Mouse (Mus musculus) midbrain, embryonic 12.5 days (tissue): ENCODE measurements at regions not wholly inside any gene's neighbourhood (a gene's known extent, or its start where the extent isn't known, plus 50 kb on each side); places are given as distances from the start of the nearest gene placed in this dataset.

Experiments
- ATAC-seq: fragments of 200-750 bp; cut with Nextera tagmentation; 2 replicates; pipeline ENCODE4 v1.8.0; 2017; ENCODE audit warnings: low read depth, moderate TSS enrichment, moderate library complexity; ENCODE audit not compliant: low FRiP score
- H3K27ac ChIP-seq: fragments of 300-500 bp; sonication (generic); replicated peaks from 2 replicates; pipeline ENCODE4 v1.5.1; 2016; ENCODE audit warnings: mild to moderate bottlenecking
- H3K27me3 ChIP-seq: fragments of 300-500 bp; sonication (generic); 2 replicates; pipeline ENCODE4 v1.6.1; 2016; ENCODE audit warnings: mild to moderate bottlenecking
- H3K36me3 ChIP-seq: fragments of 300-500 bp; sonication (generic); 2 replicates; pipeline ENCODE4 v1.6.1; 2016
- H3K4me1 ChIP-seq: fragments of 300-500 bp; sonication (generic); 2 replicates; pipeline ENCODE4 v1.6.1; 2016
- H3K4me2 ChIP-seq: fragments of 300-500 bp; sonication (generic); replicated peaks from 2 replicates; pipeline ENCODE4 v1.6.1; 2016; ENCODE audit warnings: mild to moderate bottlenecking, moderate library complexity
- H3K4me3 ChIP-seq: fragments of 300-500 bp; sonication (generic); 2 replicates; pipeline ENCODE4 v1.5.1; 2016; ENCODE audit warnings: mild to moderate bottlenecking
- H3K9ac ChIP-seq: fragments of 300-500 bp; sonication (generic); replicated peaks from 2 replicates; pipeline ENCODE4 v1.6.1; 2016; ENCODE audit warnings: mild to moderate bottlenecking, moderate library complexity
- H3K9me3 ChIP-seq: fragments of 300-500 bp; sonication (generic); 2 replicates; pipeline ENCODE4 v1.6.1; 2016; ENCODE audit warnings: mild to moderate bottlenecking
- WGBS: fragments of 180-500 bp; shearing (Covaris S2); methylation state at CpG from one replicate; pipeline ENCODE4 v1.1.7; 2016; 5-methylcytosine and 5-hydroxymethylcytosine counted together

DNA sequence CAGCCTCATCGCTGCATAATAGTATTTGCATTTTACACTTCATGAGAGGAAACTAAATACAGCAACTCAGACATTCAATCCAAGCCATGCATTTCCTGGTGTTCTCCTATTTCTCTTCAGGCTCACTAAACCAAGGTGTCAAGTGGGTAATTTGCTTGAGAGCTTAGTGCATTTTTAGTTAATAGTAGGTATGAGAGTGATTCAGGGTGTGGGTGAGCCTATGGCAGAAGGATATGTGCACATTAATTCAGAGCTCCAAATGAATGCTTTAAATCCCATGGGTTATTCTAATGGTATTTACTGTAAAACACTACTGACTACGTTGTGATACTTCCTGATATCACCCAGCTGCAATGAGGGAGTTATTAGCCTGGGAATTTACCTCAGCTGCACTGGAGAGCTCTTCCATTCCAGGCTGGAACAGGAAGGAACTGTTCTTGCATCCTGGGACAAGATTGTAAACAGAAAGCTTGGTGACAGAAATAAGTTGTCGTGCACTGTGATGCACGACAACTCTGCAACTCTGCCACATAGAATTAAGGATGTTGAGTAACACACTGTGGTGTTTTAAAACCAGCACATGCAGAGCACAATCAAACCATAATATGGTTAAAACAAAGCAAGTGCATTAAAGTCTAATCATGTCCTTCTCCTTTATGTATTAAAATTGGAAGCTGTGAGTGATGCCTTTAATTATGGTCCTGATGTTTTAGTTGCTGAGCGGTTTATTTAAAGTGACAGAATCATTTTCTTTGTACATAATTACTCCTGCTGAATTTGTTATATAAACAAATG is 170.4 kb upstream of the Setmar start:
- 0 out of 2 replicates have a peak, but pooled peaks have one; percentile 27 for ATAC-seq
- Histone ChIP-seq H3K36me3 (no peaks in the 10 kb centered on the region), H3K4me1 (no peaks in the 10 kb centered on the region), H3K4me2 (no peak overlapping the region), H3K27me3 (no peaks in the 10 kb centered on the region), H3K9me3 (no peaks in the 10 kb centered on the region), H3K27ac (no peak overlapping the region), H3K9ac (no peak overlapping the region), H3K4me3 (no peak overlapping the region)
- 66% methylated on average over 5 of the region's 5 CpGs for WGBS

DNA sequence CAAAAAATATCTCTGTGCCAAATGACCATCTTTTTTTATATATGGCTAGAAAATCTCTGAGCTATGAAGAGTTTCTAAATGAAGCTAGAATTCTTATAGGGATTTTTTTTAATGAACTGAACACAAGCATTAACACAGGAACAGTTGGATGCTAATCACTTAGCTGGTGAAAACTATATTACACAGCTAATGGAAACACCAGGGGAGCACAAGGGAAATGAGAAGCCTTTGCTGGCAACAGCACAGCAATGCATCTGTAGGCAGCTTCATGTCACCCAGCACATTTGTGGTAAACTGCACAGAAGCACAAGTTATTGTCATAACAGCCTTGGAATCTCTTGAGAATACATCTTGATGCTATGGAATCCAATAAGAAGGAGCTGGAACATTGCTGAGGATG is 154.3 kb upstream of the Setmar start:
- no peak overlapping the region for H3K27ac ChIP-seq
- no peak overlapping the region for H3K9ac ChIP-seq
- no peak for ATAC-seq
- H3K9me3 ChIP-seq = no peaks in the 10 kb centered on the region
- H3K36me3 ChIP-seq = no peaks in the 10 kb centered on the region
- H3K4me2 ChIP-seq = no peak overlapping the region
- H3K4me1 ChIP-seq = no peaks in the 10 kb centered on the region
- H3K4me3 ChIP-seq = no peak overlapping the region
- no peaks in the 10 kb centered on the region for H3K27me3 ChIP-seq

DNA sequence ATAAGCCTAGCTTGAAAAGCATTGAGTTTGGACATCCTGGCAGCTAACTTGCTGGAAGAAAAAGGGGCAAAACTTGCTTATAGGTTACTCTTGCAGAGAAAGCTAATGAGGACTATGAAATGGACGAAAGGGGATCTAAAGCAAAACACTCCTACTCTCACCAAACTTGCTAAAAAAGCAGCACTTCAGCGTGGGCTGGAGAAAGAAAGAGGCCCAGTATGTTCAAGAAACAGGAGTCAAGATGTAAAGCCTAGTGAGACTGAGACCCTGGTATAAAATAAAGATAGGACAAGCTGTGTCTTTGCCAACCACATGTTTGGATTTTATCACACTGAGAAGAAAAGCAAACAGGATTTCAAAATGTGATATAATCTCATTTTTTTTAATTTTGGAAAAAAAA is 153.5 kb upstream of the Setmar start:
- no peak overlapping the region for H3K27ac ChIP-seq
- H3K36me3 ChIP-seq = no peaks in the 10 kb centered on the region
- no peak overlapping the region for H3K4me3 ChIP-seq
- 67% methylated on average over 2 of the region's 2 CpGs for WGBS
- no peak for ATAC-seq
- H3K9ac ChIP-seq = no peak overlapping the region
- H3K4me2 ChIP-seq = no peak overlapping the region
- H3K9me3 ChIP-seq = no peaks in the 10 kb centered on the region
- H3K27me3 ChIP-seq = no peaks in the 10 kb centered on the region
- no peaks in the 10 kb centered on the region for H3K4me1 ChIP-seq

DNA sequence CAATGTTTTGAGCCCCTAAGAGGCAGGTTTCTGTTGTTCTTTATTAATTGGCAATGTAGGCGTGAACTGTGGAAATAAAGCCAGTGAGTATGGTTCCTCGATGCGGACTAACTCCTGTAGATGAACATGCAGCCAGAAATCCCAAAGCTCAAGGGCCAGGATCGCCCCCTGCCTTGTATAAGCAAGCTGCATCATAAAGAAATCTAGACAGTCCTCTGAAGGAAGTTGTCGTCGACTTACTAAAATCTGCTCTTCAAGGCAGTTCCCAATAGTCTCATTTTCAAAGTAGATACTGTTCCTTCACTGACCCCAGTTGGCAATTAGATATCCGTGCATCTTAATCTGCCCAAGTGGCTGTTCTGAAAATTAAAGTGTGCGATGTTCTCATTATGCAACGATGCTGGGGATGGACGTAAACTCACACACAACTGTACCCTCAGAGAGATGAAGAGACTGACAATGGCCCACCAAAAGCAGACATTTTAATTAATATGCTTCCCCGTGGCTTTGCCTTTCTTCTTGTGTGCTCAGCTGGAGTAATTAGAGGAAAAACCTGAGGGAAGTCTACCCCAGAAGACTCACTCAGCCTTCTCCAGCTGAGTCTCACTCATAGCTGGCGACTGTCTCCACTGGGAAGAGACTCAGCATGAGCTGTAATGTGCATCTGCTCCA is 141.2 kb upstream of the Setmar start:
- ATAC-seq = peak; percentile 81
- Histone ChIP-seq H3K27me3 (no peaks in the 10 kb centered on the region), H3K9ac (no peak overlapping the region), H3K4me3 (no peak overlapping the region), H3K4me1 (no peaks in the 10 kb centered on the region), H3K36me3 (no peaks in the 10 kb centered on the region), H3K9me3 (no peaks in the 10 kb centered on the region), H3K4me2 (no peak overlapping the region), H3K27ac (peak overlapping the region; percentile 36; the same call in 1 of the 2 replicates)
- WGBS = 75% methylated on average over 12 of the region's 12 CpGs

DNA sequence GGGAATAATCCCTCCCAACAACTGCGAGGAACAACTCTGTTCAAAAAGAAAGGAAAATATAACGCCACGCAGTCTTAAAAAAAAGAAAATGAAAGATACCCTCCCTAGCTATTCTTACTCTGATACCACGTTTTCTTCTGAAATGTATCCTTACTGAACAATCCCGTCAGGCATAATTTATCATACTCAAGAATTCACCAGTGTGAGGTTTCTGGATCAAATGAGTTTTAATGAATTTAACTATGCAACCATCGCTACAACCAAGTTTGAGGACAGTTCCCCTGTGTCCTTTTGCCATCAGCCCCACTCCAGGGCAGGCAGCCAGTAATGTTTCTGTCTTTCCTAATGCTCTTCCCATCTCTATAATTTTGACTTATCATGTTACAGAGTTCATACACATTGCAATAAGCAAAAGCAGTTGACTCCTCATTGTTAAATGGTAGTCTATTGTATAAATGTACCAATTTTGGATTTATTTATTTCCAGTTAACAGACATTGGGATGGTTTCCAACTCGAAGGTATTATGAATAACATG is 140.6 kb upstream of the Setmar start:
- Histone ChIP-seq H3K9ac (no peak overlapping the region), H3K27me3 (no peaks in the 10 kb centered on the region), H3K27ac (peak overlapping the region; percentile 36; the same call in 1 of the 2 replicates), H3K4me3 (no peak overlapping the region), H3K36me3 (no peaks in the 10 kb centered on the region), H3K9me3 (no peaks in the 10 kb centered on the region), H3K4me1 (no peaks in the 10 kb centered on the region), H3K4me2 (no peak overlapping the region)
- 75% methylated on average over 7 of the region's 7 CpGs for WGBS
- ATAC-seq = no peak

DNA sequence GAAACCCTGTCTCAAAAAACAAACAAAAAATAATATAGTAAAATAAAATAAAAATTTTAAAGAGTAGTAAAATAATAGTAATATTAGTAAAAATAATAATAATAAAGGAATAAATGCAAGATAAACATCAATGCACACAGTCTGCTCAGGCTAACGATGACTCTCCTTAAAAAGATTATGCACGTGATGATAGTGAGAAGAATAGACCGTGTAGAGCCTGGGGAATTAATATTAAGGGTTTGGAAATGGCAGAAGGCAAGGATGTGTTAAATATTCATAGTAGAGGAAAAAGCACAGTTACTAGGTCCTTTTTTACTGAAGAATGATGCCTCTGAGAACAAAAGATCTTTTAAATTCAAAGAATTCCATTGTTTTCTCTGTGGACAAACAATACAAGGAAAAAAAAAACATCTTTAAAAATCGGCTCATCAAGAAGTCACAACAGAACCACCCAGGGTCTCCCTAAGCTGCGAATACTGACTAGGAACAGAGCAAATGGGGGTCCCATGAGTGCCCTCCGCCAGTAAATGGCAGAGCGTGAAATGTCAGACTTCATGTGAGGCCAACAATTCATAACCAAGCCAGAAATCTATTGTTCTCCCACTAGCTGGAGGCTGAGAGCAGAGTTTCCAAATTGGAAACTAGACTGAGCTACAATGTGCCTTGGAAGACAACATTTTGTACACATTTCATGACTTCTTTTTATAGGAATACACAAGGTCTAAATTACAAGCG is 134.2 kb upstream of the Setmar start:
- 46% methylated on average over 8 of the region's 8 CpGs for WGBS
- Histone ChIP-seq H3K9ac (no peak overlapping the region), H3K4me1 (peaks cover 12% of the 10 kb centered on the region; the same call in 1 of the 2 replicates), H3K4me3 (no peak overlapping the region), H3K9me3 (no peaks in the 10 kb centered on the region), H3K4me2 (no peak overlapping the region), H3K27me3 (no peaks in the 10 kb centered on the region), H3K36me3 (no peaks in the 10 kb centered on the region), H3K27ac (peak overlapping the region; percentile 50)
- ATAC-seq = peak; percentile 75

DNA sequence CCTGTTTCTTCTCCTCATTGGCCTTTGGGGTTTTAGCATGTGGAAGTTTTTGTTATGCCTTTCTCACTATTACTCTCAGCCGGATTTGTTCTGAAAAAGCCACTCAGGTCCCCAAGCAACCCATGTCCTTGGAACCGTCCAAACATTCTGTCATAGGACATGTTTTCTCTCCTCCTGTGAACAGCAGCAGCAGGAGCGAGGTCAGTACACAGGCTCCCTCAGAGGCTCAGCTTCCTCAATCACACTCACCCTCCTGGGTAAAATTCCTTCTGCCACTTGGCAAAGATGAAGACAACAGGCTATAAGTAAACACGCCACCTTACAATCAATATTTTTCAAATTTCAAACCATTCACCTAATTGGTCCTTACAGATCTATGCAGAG is 133.7 kb upstream of the Setmar start:
- ATAC-seq = no peak
- H3K27ac ChIP-seq = peak overlapping the region; percentile 50
- 73% methylated on average over 4 of the region's 4 CpGs for WGBS
- no peaks in the 10 kb centered on the region for H3K9me3 ChIP-seq
- no peaks in the 10 kb centered on the region for H3K27me3 ChIP-seq
- no peak overlapping the region for H3K4me2 ChIP-seq
- H3K9ac ChIP-seq = no peak overlapping the region
- H3K36me3 ChIP-seq = no peaks in the 10 kb centered on the region
- H3K4me1 ChIP-seq = peaks cover 12% of the 10 kb centered on the region; the same call in 1 of the 2 replicates
- no peak overlapping the region for H3K4me3 ChIP-seq

DNA sequence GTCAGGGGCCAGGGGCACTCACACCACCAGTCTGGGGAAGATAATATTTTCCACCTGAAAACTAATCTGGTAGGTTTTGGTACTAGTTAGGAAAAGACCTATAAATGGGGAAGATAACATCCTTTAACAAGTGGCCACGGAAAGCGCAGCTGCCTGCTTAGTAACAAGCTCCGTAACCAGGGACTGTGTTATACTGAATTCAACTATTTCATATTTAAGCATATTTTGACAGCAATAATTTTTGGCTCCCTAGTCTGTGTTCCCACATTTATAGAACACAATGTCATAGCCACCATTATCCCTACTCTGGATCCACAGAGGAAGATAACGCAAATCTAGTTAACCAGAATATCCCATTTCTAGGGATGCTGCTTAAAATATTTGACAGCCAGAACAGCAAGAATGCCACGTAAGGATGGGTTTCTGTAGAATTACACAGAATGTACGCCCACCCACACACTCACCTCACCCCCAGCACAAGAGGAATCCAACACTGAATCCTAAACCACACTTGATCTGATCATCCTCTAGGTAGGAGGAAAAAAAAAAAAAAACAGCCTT is 128.7 kb upstream of the Setmar start:
- H3K4me1 ChIP-seq = peaks cover 7% of the 10 kb centered on the region; the same call in 1 of the 2 replicates
- no peak for ATAC-seq
- no peak overlapping the region for H3K4me3 ChIP-seq
- no peak overlapping the region for H3K9ac ChIP-seq
- no peak overlapping the region for H3K4me2 ChIP-seq
- H3K27me3 ChIP-seq = no peaks in the 10 kb centered on the region
- H3K9me3 ChIP-seq = no peaks in the 10 kb centered on the region
- no peak overlapping the region for H3K27ac ChIP-seq
- 90% methylated on average over 6 of the region's 6 CpGs for WGBS
- no peaks in the 10 kb centered on the region for H3K36me3 ChIP-seq

DNA sequence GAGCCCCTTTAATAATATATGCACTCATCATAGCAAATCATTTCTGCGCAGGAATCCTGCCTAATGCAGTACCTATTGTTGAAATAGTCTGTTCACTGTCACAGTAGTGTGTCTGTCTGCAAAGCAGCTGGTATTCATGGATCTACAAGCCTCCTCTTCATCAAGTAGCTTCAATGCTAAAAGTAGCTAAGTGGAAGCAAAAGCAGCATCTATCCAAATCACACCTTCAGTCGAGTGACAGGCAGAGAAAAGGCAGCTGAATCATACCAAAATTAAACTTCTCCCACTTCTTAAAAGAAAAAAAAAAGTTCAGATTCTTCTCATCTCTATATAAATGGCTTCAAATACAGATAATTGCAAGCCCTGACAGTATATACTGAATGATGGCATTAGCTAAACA is 96.2 kb upstream of the Setmar start:
- Histone ChIP-seq H3K36me3 (no peaks in the 10 kb centered on the region), H3K27ac (no peak overlapping the region), H3K4me3 (no peak overlapping the region), H3K4me1 (no peaks in the 10 kb centered on the region), H3K9ac (no peak overlapping the region), H3K27me3 (no peaks in the 10 kb centered on the region), H3K4me2 (no peak overlapping the region), H3K9me3 (no peaks in the 10 kb centered on the region)
- 86% methylated on average over 2 of the region's 2 CpGs for WGBS
- ATAC-seq = no peak

DNA sequence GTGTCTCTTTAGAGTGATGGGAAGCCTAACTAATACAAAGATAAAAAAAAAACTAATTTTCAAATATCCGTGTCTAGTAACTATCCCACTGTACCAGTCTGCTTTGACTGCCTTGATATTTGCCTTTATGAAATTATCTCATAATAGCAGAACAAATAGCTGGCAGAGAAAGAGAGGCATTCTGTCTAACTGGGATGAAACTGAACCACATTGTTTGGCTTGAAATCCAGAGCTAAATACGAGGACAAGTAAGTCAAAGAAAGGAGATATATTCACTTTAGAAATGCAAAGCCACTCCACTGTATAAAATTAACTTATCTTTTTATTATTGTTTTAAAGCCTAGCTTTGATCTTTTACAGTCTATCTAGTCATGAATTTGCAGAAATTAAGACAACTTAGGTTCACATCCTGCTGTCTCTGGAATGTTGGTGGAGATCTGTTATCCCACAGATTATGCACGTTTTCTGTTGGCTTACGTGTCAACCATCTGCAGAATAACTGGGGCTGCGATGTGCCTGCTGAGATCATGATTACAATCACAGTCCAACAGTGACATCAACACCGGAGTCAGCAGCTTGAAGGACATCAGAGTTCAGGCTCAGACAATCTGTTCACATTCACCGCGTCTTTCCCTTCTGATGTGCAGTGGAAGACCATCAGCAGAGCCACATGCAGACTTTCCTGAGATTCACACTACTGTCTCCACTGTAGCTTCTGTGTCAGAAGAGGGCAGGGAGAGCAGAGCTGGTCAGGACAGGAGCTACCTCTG is 65.7 kb upstream of the Setmar start:
- no peak overlapping the region for H3K9ac ChIP-seq
- 86% methylated on average over 8 of the region's 8 CpGs for WGBS
- no peak overlapping the region for H3K4me2 ChIP-seq
- no peaks in the 10 kb centered on the region for H3K27me3 ChIP-seq
- no peak overlapping the region for H3K27ac ChIP-seq
- no peaks in the 10 kb centered on the region for H3K36me3 ChIP-seq
- no peaks in the 10 kb centered on the region for H3K4me1 ChIP-seq
- no peaks in the 10 kb centered on the region for H3K9me3 ChIP-seq
- H3K4me3 ChIP-seq = no peak overlapping the region
- no peak for ATAC-seq

DNA sequence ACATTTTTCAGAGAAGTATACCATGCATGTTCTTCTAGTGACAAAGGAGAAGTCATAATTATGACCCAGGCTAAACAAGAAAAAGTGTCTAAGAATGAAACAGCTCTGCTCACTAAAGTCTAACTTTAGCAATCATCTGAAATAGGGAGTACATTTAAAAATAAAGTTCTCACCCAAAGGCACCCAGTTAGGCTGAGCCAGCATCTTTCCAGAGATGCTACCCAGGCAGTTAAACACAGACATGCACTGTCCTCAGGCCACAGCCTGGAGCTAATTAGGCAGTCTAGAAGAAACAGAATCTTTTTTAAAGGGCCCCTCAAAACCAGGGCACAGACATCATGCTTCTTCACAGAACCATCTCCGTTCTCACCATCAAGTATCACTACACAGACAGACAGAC is 61.6 kb upstream of the Setmar start:
- 81% methylated on average over 1 of the region's 1 CpGs for WGBS

More for the DNA sequence above, 61.6 kb upstream of the Setmar start:
- Histone ChIP-seq H3K9ac (no peak overlapping the region), H3K4me3 (no peak overlapping the region), H3K36me3 (no peaks in the 10 kb centered on the region), H3K27me3 (no peaks in the 10 kb centered on the region), H3K4me1 (no peaks in the 10 kb centered on the region), H3K4me2 (no peak overlapping the region), H3K9me3 (no peaks in the 10 kb centered on the region), H3K27ac (no peak overlapping the region)
- no peak for ATAC-seq
